Mouse (Mus musculus) central nervous system, embryonic 18 days (tissue): ENCODE measurements around the gene Vmn2r76. TPM values are rescaled to one million over a fixed set of nuclear protein-coding genes. Genes with fewer than 3 reads are reported as not detected.

ENCODE experiments used
- polyA plus RNA-seq: library from polyadenylated mRNA; depleted of rRNA; stranded (reverse); fragments of >200 nt; gene quantifications from 2 replicates; pipeline ENCODE4 v1.2.3, GENCODE M21; 2012; rRNA removed

Vmn2r76 gene
- not detected in 2 replicates for polyA plus RNA-seq

DNA sequence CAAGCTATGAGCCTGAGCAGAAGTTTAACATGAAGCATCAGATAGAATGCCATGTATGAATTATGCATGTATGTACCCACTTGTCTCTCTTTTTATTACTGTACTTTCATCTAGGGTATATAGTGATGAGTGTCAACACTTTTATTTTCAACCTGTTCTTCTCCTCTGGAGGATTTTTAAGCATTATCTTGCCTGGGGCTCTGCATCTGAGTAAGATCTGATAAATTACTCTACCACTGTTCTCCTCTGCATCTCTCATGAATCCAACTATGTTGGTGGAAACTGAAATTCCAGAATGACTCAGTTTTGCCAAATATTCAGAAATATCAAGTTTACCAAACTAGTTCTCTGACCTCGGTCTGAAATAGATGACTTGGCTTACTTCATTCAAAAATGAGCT, at the start of gene Vmn2r76:
Gene Vmn2r76 (minus strand): TSS at position 101 of the 400 bp plus-strand sequence.

DNA sequence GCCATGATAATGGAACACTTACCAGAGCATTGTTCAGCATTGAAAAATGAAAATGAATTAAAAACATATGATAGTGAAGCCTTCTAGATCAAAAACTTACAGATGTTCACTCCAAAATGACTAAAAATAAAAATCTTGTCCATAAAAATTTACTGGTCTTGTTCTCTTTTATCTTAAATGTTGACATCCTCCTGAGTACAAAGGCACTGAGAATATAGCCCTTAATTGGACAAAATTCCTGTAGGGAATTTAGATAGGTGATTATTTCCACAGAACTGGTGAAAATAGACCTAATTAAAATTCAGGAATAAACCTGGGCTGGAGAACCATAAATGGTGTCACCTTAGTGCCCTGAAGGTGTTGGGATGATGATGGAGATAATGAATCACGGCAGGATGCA, 31.0 kb upstream of the Vmn2r76 start, which contains the start of gene Olfr310:
Gene Olfr310 (minus strand): TSS at position 101 of the 400 bp plus-strand sequence.

DNA sequence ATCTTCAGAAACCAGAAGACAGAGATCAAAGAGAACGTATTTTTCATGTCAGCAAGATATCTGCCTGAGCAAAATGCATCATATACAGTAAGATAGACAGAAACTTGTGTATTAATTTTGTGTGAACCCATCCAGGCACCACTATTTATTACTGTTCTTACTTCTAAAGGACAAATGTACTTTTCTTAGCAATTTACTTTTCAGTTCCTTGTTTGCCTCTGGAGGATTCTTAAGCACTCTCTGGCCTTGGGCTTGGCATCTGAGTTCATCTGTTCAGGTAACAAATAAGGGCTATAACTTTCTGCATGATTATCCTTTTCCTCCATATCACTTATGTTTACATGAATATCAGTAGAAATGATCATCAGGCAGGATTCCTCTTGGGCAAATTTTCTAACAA, 74.4 kb downstream of the Vmn2r76 start, which contains the start of gene Vmn2r75:
Gene Vmn2r75 (minus strand): TSS at position 101 of the 400 bp plus-strand sequence.

Other genes starting within 250 kb of the Vmn2r76 start
- gene Vmn2r75, start 74.5 kb downstream of the Vmn2r76 start, polyA plus RNA-seq = not detected in 2 replicates
- not detected in 2 replicates for gene Olfr310, start 30.9 kb upstream of the Vmn2r76 start, polyA plus RNA-seq
- gene Olfr309, start 67.4 kb upstream of the Vmn2r76 start, polyA plus RNA-seq = not detected in 2 replicates
- not detected in 2 replicates for gene Olfr308, start 79.3 kb upstream of the Vmn2r76 start, polyA plus RNA-seq
- not detected in 2 replicates for gene Olfr307, start 91.3 kb upstream of the Vmn2r76 start, polyA plus RNA-seq
- not detected in 2 replicates for gene Olfr305, start 120.6 kb upstream of the Vmn2r76 start, polyA plus RNA-seq
- not detected in 2 replicates for gene Olfr304, start 140.3 kb upstream of the Vmn2r76 start, polyA plus RNA-seq
- not detected in 2 replicates for gene Olfr303, start 151.5 kb upstream of the Vmn2r76 start, polyA plus RNA-seq
- gene Olfr301, start 157.5 kb upstream of the Vmn2r76 start, polyA plus RNA-seq = not detected in 2 replicates
- not detected in 2 replicates for gene Olfr299, start 213.6 kb upstream of the Vmn2r76 start, polyA plus RNA-seq
- not detected in 2 replicates for gene Olfr298, start 246.2 kb upstream of the Vmn2r76 start, polyA plus RNA-seq